In genomic region chr15:62919264-62919663, GRCm38 (mm10) we compare ENCODE assay signal across 15 mouse cellular contexts.
DNase-seq lines count a peak whose midpoint lies in the region; ATAC-seq and TF ChIP-seq lines count a peak whose summit lies in the region.
"Had no signal": no experiment of that assay in that cellular context is flagged by ENCODE, and none has a peak within 500 bp of the region (broad histone marks: within the 10 kb centered on the region; RNA-seq: fewer than 3 reads in every experiment).

No protein-coding gene starts in this region.

- no peaks in the 10 kb centered on the region for H3K27me3 ChIP-seq in Patski
- H3K27me3 ChIP-seq in heart, embryonic 13.5 days (replicated peaks): no peaks in the 10 kb centered on the region
- no peaks in the 10 kb centered on the region for H3K27me3 ChIP-seq in lung, postnatal 0 days (replicated peaks; ENCODE audit: insufficient read depth, low read length)
- H3K27me3 ChIP-seq: embryonic facial prominence, embryonic 13.5 days; forebrain, embryonic 15.5 days; limb, embryonic 13.5 days had no signal

- CTCF ChIA-PET in Patski (lab: Charles Lee): no interaction called here

- H3K9ac ChIP-seq in heart, embryonic 13.5 days: no peak overlapping the region
- no peak overlapping the region for H3K9ac ChIP-seq in lung, postnatal 0 days (replicated peaks; ENCODE audit: low read depth)
- H3K9ac ChIP-seq: embryonic facial prominence, embryonic 13.5 days; forebrain, embryonic 15.5 days; limb, embryonic 13.5 days had no signal

- no peak for TF ChIP-seq CTCF in Patski (IDR thresholded peaks at IDR 0.05)
- TF ChIP-seq CTCF in lung, postnatal 0 days (IDR thresholded peaks at IDR 0.05): no peak

- DNase-seq in layer of hippocampus, adult 11-12 months (ENCODE audit: low spot score): peak; percentile 30
- no peak for DNase-seq in layer of hippocampus, postnatal 25 days (ENCODE audit: extremely low spot score in 1 of 2, low spot score in 1 of 2)
- peak; percentile 13 for DNase-seq in Patski (ENCODE audit: low read depth, low spot score)
- peak; percentile 53 for DNase-seq in lung, postnatal 0 days (ENCODE audit: low spot score)
- no peak for DNase-seq in gastrocnemius, postnatal 10 days
- no peak for DNase-seq in adrenal gland, postnatal 4 days (ENCODE audit: low spot score in 2 of 2)
- no peak for DNase-seq in urinary bladder, postnatal 14 days (ENCODE audit: low spot score)
- DNase-seq: adrenal gland, postnatal 36 days; cerebellum, adult 2 months; kidney, adult 11 months had no signal

- in situ Hi-C loops in Patski (cut with MboI; ENCODE audit: low pct_unique_long_range_greater_than_20kb): no loop called here

- POLR2A ChIA-PET in Patski (lab: Charles Lee): interaction anchor here (0.7 kb wide), 1 partner anchor 708 kb away, joined by 3 read pairs; no protein-coding TSS in a partner anchor

- H3K27ac ChIP-seq in heart, embryonic 13.5 days (replicated peaks): peak overlapping the region; percentile 77
- H3K27ac ChIP-seq in lung, postnatal 0 days (ENCODE audit: low read length): no peak overlapping the region
- H3K27ac ChIP-seq: embryonic facial prominence, embryonic 13.5 days; forebrain, embryonic 15.5 days; limb, embryonic 13.5 days had no signal

- H3K4me2 ChIP-seq in heart, embryonic 13.5 days: peak overlapping the region; percentile 44
- no peak overlapping the region for H3K4me2 ChIP-seq in lung, postnatal 0 days (replicated peaks; ENCODE audit: low read depth, low read length)
- H3K4me2 ChIP-seq: embryonic facial prominence, embryonic 13.5 days; forebrain, embryonic 15.5 days; limb, embryonic 13.5 days had no signal

- no peak for TF ChIP-seq EP300 in lung, postnatal 0 days (IDR thresholded peaks at IDR 0.05)

- H3K9me3 ChIP-seq in heart, embryonic 13.5 days: no peaks in the 10 kb centered on the region
- H3K9me3 ChIP-seq in lung, postnatal 0 days (ENCODE audit: low read length): no peaks in the 10 kb centered on the region
- H3K9me3 ChIP-seq: embryonic facial prominence, embryonic 13.5 days; forebrain, embryonic 15.5 days; limb, embryonic 13.5 days had no signal

- peaks cover 20% of the 10 kb centered on the region for H3K4me1 ChIP-seq in heart, embryonic 13.5 days
- no peaks in the 10 kb centered on the region for H3K4me1 ChIP-seq in lung, postnatal 0 days (ENCODE audit: insufficient read depth, low read depth, low read length)
- H3K4me1 ChIP-seq: embryonic facial prominence, embryonic 13.5 days; forebrain, embryonic 15.5 days; limb, embryonic 13.5 days had no signal

- peak; percentile 76 for ATAC-seq in Patski
- no peak for ATAC-seq in heart, embryonic 13.5 days (ENCODE audit: extremely low read depth, insufficient number of reproducible peaks, low FRiP score, low TSS enrichment)
- peak; percentile 33; the same call in 1 of the 2 replicates for ATAC-seq in lung, postnatal 0 days
- ATAC-seq: forebrain, embryonic 15.5 days; midbrain, embryonic 16.5 days had no signal

- H3K4me3 ChIP-seq in heart, embryonic 13.5 days: no peak overlapping the region
- no peak overlapping the region for H3K4me3 ChIP-seq in lung, postnatal 0 days (ENCODE audit: low read depth, low read length)
- H3K4me3 ChIP-seq: embryonic facial prominence, embryonic 13.5 days; forebrain, embryonic 15.5 days; limb, embryonic 13.5 days had no signal

- no peaks in the 10 kb centered on the region for H3K36me3 ChIP-seq in heart, embryonic 13.5 days
- H3K36me3 ChIP-seq in lung, postnatal 0 days (ENCODE audit: insufficient read depth, low read length): no peaks in the 10 kb centered on the region
- H3K36me3 ChIP-seq: embryonic facial prominence, embryonic 13.5 days; forebrain, embryonic 15.5 days; limb, embryonic 13.5 days had no signal

Comparison
In these comparisons a context has a peak if more than half of its experiments do, and no peak if none do; other contexts are left out.
1. DNase-seq: peak in layer of hippocampus, adult 11-12 months (single experiment), Patski (single experiment) and lung, postnatal 0 days (single experiment); none in layer of hippocampus, postnatal 25 days (0 of 2), gastrocnemius, postnatal 10 days (single experiment), adrenal gland, postnatal 4 days (0 of 2) and urinary bladder, postnatal 14 days (single experiment).